Mouse (Mus musculus) left cerebral cortex, adult 8-10 months (tissue): ENCODE measurements around the gene Fchsd2. TPM values are rescaled to one million over a fixed set of nuclear protein-coding genes. Genes with fewer than 3 reads are reported as not detected.

Experiments
- total RNA-seq, 4 experiments: library from RNA; stranded (reverse); gene quantifications; 2 replicates each; pipeline ENCODE4 v1.2.4; 2022

Gene Fchsd2
- total RNA-seq, 4 experiments from 2014 or later: 44.1 to 47.7 (median 46.5) TPM

Other genes with a start within 250 kb of the Fchsd2 start
- gene Relt, start 229.4 kb upstream of the Fchsd2 start, total RNA-seq: 10 to 100 TPM; 16.7 to 18.9 (median 17.8) TPM
- gene Arhgef17, start 160.8 kb upstream of the Fchsd2 start, total RNA-seq: 100 to 1,000 TPM; 138 to 145 (median 141) TPM
- gene P2ry6, start 118.2 kb upstream of the Fchsd2 start, total RNA-seq: 1 to 10 TPM; 2.0 to 7.4 (median 4.9) TPM
- gene P2ry2, start 80.0 kb upstream of the Fchsd2 start, total RNA-seq: 1 to 10 TPM; 1.1 to 1.6 (median 1.3) TPM
- gene Atg16l2, start 209.4 kb downstream of the Fchsd2 start, total RNA-seq: 10 to 100 TPM; 46.0 to 66.1 (median 57.3) TPM
- gene Stard10, start 224.2 kb downstream of the Fchsd2 start, total RNA-seq: 10 to 100 TPM; 90.3 to 98.6 (median 92.0) TPM